Mouse (Mus musculus) limb, embryonic 15.5 days (tissue): ENCODE measurements at regions not wholly inside any gene's neighbourhood (a gene's known extent, or its start where the extent isn't known, plus 50 kb on each side); places are given as distances from the start of the nearest gene placed in this dataset.
"Not testable (repeated sequence)": the region's sequence is repeated elsewhere in the genome, so short reads cannot be mapped to it uniquely, and the experiment has no call there.

Experiments used
- ATAC-seq: fragments of 200-750 bp; cut with Nextera tagmentation; 2 replicates; pipeline ENCODE4 v1.8.0; 2017; ENCODE audit warnings: low read depth, moderate TSS enrichment; ENCODE audit not compliant: insufficient number of reproducible peaks, low FRiP score, low TSS enrichment
- H3K27ac ChIP-seq: fragments of 300-500 bp; sonication (generic); 2 replicates; pipeline ENCODE4 v1.5.1; 2015; ENCODE audit warnings: moderate library complexity, mild to moderate bottlenecking, inconsistent platforms
- H3K27me3 ChIP-seq: fragments of 300-500 bp; sonication (generic); 2 replicates; pipeline ENCODE4 v1.6.1; 2015; ENCODE audit warnings: inconsistent platforms
- H3K36me3 ChIP-seq: fragments of 300-500 bp; sonication (generic); 2 replicates; pipeline ENCODE4 v1.6.1; 2015; ENCODE audit warnings: inconsistent platforms
- H3K4me1 ChIP-seq: fragments of 300-500 bp; sonication (generic); 2 replicates; pipeline ENCODE4 v1.6.1; 2015; ENCODE audit warnings: inconsistent platforms
- H3K4me2 ChIP-seq: fragments of 300-500 bp; sonication (generic); 2 replicates; pipeline ENCODE4 v1.6.1; 2015; ENCODE audit warnings: mild to moderate bottlenecking, inconsistent platforms
- H3K4me3 ChIP-seq: fragments of 300-500 bp; sonication (generic); 2 replicates; pipeline ENCODE4 v1.5.1; 2015; ENCODE audit warnings: mild to moderate bottlenecking, inconsistent platforms
- H3K9ac ChIP-seq: fragments of 300-500 bp; sonication (generic); 2 replicates; pipeline ENCODE4 v1.6.1; 2015; ENCODE audit warnings: inconsistent platforms
- H3K9me3 ChIP-seq: fragments of 300-500 bp; sonication (generic); 2 replicates; pipeline ENCODE4 v1.6.1; 2016; ENCODE audit warnings: inconsistent platforms
- whole genome bisulfite sequencing: fragments of 180-500 bp; shearing (Covaris S2); methylation state at CpG from one replicate; pipeline ENCODE4 v1.1.7; 2015; 5-methylcytosine and 5-hydroxymethylcytosine counted together

- H3K36me3 ChIP-seq = no peaks in the 10 kb centered on the region
- no peaks in the 10 kb centered on the region for H3K27me3 ChIP-seq
- WGBS = 96% methylated on average over 1 of the region's 1 CpGs
- H3K4me2 ChIP-seq = no peak overlapping the region
- ATAC-seq = no peak
- H3K27ac ChIP-seq = no peak overlapping the region
- no peak overlapping the region for H3K9ac ChIP-seq
- H3K4me3 ChIP-seq = no peak overlapping the region
- H3K9me3 ChIP-seq = no peaks in the 10 kb centered on the region
- H3K4me1 ChIP-seq = no peaks in the 10 kb centered on the region
These were observed 348.7 kb upstream of the Cpeb2 start for GRCm38 (mm10) chr5:42884251-42884650.

- Histone ChIP-seq H3K4me3 (no peak overlapping the region), H3K36me3 (no peaks in the 10 kb centered on the region), H3K4me2 (no peak overlapping the region), H3K4me1 (no peaks in the 10 kb centered on the region), H3K27ac (no peak overlapping the region), H3K9ac (no peak overlapping the region), H3K27me3 (no peaks in the 10 kb centered on the region), H3K9me3 (no peaks in the 10 kb centered on the region)
- WGBS = 37% methylated on average over 2 of the region's 2 CpGs
- ATAC-seq = no peak
These were observed 341.1 kb upstream of the Cpeb2 start for GRCm38 (mm10) chr5:42891890-42892289.

GRCm38 (mm10) chr5:42906136-42906535 lies 326.8 kb upstream of the Cpeb2 start:
- no peak for ATAC-seq
- WGBS = 46% methylated on average over 3 of the region's 3 CpGs

GRCm38 (mm10) chr5:42919328-42919727 lies 313.6 kb upstream of the Cpeb2 start:
- Histone ChIP-seq H3K4me3 (no peak overlapping the region), H3K9ac (no peak overlapping the region), H3K27ac (no peak overlapping the region), H3K9me3 (no peaks in the 10 kb centered on the region), H3K4me2 (no peak overlapping the region), H3K36me3 (no peaks in the 10 kb centered on the region), H3K4me1 (no peaks in the 10 kb centered on the region), H3K27me3 (no peaks in the 10 kb centered on the region)
- ATAC-seq = no peak
- 66% methylated on average over 3 of the region's 3 CpGs for WGBS

More at GRCm38 (mm10) chr5:42906136-42906535, 326.8 kb upstream of the Cpeb2 start:
- Histone ChIP-seq H3K9me3 (no peaks in the 10 kb centered on the region), H3K4me1 (no peaks in the 10 kb centered on the region), H3K9ac (no peak overlapping the region), H3K4me2 (no peak overlapping the region), H3K4me3 (no peak overlapping the region), H3K27me3 (no peaks in the 10 kb centered on the region), H3K36me3 (no peaks in the 10 kb centered on the region), H3K27ac (no peak overlapping the region)

- no peaks in the 10 kb centered on the region for H3K27me3 ChIP-seq
- no peaks in the 10 kb centered on the region for H3K9me3 ChIP-seq
- H3K4me1 ChIP-seq = no peaks in the 10 kb centered on the region
- H3K9ac ChIP-seq = no peak overlapping the region
- no peaks in the 10 kb centered on the region for H3K36me3 ChIP-seq
- H3K27ac ChIP-seq = no peak overlapping the region
- 65% methylated on average over 2 of the region's 2 CpGs for WGBS
- no peak for ATAC-seq
- no peak overlapping the region for H3K4me2 ChIP-seq
- H3K4me3 ChIP-seq = no peak overlapping the region
These were observed 300.9 kb upstream of the Cpeb2 start for GRCm38 (mm10) chr5:42932106-42932505.

- no peaks in the 10 kb centered on the region for H3K4me1 ChIP-seq
- no peaks in the 10 kb centered on the region for H3K9me3 ChIP-seq
- H3K9ac ChIP-seq = no peak overlapping the region
- WGBS = 71% methylated on average over 9 of the region's 9 CpGs
- H3K27me3 ChIP-seq = no peaks in the 10 kb centered on the region
- no peaks in the 10 kb centered on the region for H3K36me3 ChIP-seq
- H3K4me2 ChIP-seq = no peak overlapping the region
- no peak for ATAC-seq
- no peak overlapping the region for H3K27ac ChIP-seq
- no peak overlapping the region for H3K4me3 ChIP-seq
These were observed 273.6 kb upstream of the Cpeb2 start for GRCm38 (mm10) chr5:42959296-42959862.

GRCm38 (mm10) chr5:42966952-42967351 lies 266.0 kb upstream of the Cpeb2 start:
- H3K4me1 ChIP-seq, ATAC-seq, H3K27me3 ChIP-seq, H3K4me3 ChIP-seq, H3K4me2 ChIP-seq, H3K9ac ChIP-seq, H3K27ac ChIP-seq, H3K36me3 ChIP-seq, H3K9me3 ChIP-seq: not testable (repeated sequence)
- WGBS = 94% methylated on average over 2 of the region's 2 CpGs

GRCm38 (mm10) chr5:42969209-42969608 lies 263.8 kb upstream of the Cpeb2 start:
- H3K4me1 ChIP-seq = no peaks in the 10 kb centered on the region
- no peak overlapping the region for H3K4me3 ChIP-seq
- no peak overlapping the region for H3K9ac ChIP-seq
- ATAC-seq = no peak
- H3K27ac ChIP-seq = no peak overlapping the region
- H3K9me3 ChIP-seq = no peaks in the 10 kb centered on the region
- H3K4me2 ChIP-seq = no peak overlapping the region
- H3K36me3 ChIP-seq = no peaks in the 10 kb centered on the region
- H3K27me3 ChIP-seq = no peaks in the 10 kb centered on the region

GRCm38 (mm10) chr5:42969621-42970020 lies 263.3 kb upstream of the Cpeb2 start:
- Histone ChIP-seq H3K4me3 (no peak overlapping the region), H3K36me3 (no peaks in the 10 kb centered on the region), H3K4me1 (no peaks in the 10 kb centered on the region), H3K27me3 (no peaks in the 10 kb centered on the region), H3K4me2 (no peak overlapping the region), H3K9me3 (no peaks in the 10 kb centered on the region), H3K27ac (no peak overlapping the region), H3K9ac (no peak overlapping the region)
- 62% methylated on average over 3 of the region's 3 CpGs for WGBS
- ATAC-seq = no peak

- no peak for ATAC-seq
- Histone ChIP-seq H3K9ac (no peak overlapping the region), H3K27me3 (no peaks in the 10 kb centered on the region), H3K9me3 (no peaks in the 10 kb centered on the region), H3K4me2 (no peak overlapping the region), H3K4me3 (no peak overlapping the region), H3K4me1 (0 out of 2 replicates have a peak, but pooled peaks cover 6% of the 10 kb centered on the region), H3K27ac (no peak overlapping the region), H3K36me3 (no peaks in the 10 kb centered on the region)
- WGBS = 89% methylated on average over 4 of the region's 4 CpGs
These were observed 255.9 kb upstream of the Cpeb2 start for GRCm38 (mm10) chr5:42977108-42977507.

- Histone ChIP-seq H3K9ac (no peak overlapping the region), H3K27me3 (no peaks in the 10 kb centered on the region), H3K4me3 (no peak overlapping the region), H3K4me2 (no peak overlapping the region), H3K4me1 (0 out of 2 replicates have a peak, but pooled peaks cover 6% of the 10 kb centered on the region), H3K27ac (no peak overlapping the region), H3K36me3 (no peaks in the 10 kb centered on the region), H3K9me3 (no peaks in the 10 kb centered on the region)
- ATAC-seq = no peak
- 25% methylated on average over 2 of the region's 2 CpGs for WGBS
These were observed 251.9 kb upstream of the Cpeb2 start for GRCm38 (mm10) chr5:42980946-42981650.

- H3K4me1 ChIP-seq = 0 out of 2 replicates have a peak, but pooled peaks cover 1% of the 10 kb centered on the region
- H3K9me3 ChIP-seq = no peaks in the 10 kb centered on the region
- no peak overlapping the region for H3K4me3 ChIP-seq
- no peak overlapping the region for H3K9ac ChIP-seq
- WGBS = 66% methylated on average over 4 of the region's 4 CpGs
- no peak for ATAC-seq
- H3K4me2 ChIP-seq = no peak overlapping the region
- no peaks in the 10 kb centered on the region for H3K27me3 ChIP-seq
- no peak overlapping the region for H3K27ac ChIP-seq
- H3K36me3 ChIP-seq = no peaks in the 10 kb centered on the region
These were observed 246.8 kb upstream of the Cpeb2 start for GRCm38 (mm10) chr5:42986203-42986602.
